Mouse (Mus musculus) activated CD4-positive, CD25-positive, alpha-beta regulatory T cell, adult 4 months (primary cell): Measurements from ENCODE around the gene Stk32c. TPM values are rescaled to one million over a fixed set of nuclear protein-coding genes. Genes with fewer than 3 reads are reported as not detected.

ENCODE experiments used
- ATAC-seq: one replicate; pipeline ENCODE4 v1.8.0; 2017
- polyA plus RNA-seq, 2 experiments: library from polyadenylated mRNA; unstranded; fragments of 100-300 nt; shearing (Covaris generic); gene quantifications; one replicate each; pipeline ENCODE4 v1.2.1; 2017

Stk32c gene
- polyA plus RNA-seq, 2 experiments from 2014 or later: 0.42 to 0.46 TPM

DNA sequence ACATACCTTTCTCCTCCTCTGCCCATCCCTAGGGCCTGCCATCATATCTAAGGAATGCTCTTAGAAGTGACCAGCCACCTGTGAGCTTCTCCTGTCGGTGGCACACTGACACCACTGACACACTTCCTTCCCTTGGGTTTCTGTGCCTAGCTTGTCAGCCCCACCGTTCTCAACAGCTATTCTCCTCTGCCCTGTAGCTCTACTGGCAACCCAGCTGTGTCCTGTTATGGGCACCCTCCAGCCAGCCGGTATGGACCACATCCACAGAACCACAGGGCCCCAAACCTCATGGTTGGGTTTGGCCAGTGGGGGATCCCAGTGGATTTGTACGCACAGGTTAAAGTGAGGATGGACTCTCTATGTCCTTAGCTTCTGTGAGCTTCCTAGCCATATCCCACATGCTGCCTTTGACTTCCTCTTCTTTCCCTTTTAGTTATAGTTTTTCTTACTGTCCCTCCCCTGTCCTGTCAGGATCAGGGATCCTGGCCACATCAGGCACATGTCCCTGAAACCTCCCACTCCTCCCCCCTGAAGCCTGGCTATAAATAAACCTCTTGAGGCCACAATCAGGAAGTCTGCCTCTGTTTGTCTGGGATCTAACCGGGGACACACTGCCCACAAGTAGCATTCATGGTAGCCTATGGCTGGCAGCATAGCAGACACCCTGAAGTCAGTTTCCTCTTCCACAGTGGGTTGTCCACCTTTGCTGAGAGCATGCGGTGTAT is 15.5 kb upstream of the Stk32c start:
- ATAC-seq: no peak

DNA sequence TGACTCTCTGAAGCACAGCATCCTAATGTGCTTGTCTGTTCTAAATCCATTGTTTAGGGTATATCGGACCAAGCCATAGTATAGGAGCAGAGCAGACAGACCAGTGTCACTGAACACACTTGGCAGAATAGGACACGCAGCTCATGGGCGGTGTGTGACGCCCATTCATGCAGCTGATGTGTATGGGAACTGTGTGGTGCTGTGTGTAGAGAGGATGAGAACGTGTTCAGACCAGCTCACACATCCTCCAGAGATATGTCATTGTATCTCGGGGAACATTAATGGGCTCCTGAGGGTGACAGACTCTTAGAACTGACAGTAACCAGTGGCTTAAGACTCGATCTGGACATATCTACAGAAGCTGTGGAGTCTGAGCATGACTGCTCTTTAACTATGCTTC is 13.3 kb upstream of the Stk32c start:
- no peak for ATAC-seq

DNA sequence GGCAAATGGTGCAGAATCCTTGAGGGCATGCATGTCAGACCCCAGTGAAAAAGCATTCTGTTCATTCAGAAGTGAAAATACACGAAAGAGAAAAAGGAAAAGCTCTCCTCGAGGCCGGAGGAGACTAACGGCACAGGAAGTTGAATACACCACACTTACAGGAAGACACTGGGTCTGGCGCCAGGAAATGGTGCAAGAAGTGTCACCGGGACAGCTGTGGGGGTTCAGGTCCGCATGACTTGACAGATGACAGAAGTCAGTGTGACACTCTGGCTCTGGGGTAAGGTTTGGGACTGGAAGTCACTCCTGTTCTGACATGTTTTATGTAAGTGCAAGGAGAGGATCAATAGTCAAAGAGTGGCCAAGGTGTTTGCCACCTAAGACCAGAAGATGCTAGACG is 11.6 kb upstream of the Stk32c start:
- peak; percentile 94 for ATAC-seq

DNA sequence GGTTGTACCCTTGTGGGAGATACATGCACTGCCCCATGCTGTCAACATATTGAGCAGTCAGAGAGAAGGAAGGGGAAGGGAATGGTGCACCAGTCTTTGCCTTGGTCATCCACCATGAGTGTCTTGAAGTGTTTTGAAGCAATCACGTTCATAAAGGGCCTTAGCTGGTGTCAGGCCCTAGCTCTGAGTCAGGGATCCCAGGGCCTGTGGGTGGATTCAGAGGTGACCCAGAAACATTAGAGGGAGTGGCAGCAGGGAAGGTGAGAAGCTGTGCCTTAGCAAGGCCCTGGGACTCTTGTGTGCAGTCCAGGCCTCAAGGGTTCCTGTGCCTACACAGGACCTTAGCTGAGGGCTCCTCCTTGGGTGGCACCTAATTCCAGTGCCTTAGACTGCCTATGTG is 11.0 kb upstream of the Stk32c start:
- ATAC-seq: no peak

DNA sequence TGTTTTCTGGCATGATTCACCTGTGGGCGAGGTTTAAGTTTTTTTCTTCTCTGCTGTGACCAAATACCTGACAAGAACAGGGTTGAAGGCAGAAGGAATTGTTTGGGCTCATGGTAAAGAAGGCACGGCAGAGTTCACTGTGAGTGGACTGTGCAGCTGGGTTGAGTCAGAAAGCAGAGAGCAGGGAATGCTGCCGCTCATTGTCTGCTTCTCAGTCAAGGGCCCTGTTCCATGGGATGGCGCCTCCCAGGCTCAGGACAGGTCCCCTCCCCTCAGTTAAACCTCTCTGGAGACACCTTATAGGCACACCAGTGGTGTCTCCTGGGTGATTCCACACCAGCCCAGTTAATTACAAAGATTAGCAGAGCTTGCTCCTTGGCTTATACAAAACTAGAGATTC is 9.2 kb upstream of the Stk32c start:
- ATAC-seq: no peak

DNA sequence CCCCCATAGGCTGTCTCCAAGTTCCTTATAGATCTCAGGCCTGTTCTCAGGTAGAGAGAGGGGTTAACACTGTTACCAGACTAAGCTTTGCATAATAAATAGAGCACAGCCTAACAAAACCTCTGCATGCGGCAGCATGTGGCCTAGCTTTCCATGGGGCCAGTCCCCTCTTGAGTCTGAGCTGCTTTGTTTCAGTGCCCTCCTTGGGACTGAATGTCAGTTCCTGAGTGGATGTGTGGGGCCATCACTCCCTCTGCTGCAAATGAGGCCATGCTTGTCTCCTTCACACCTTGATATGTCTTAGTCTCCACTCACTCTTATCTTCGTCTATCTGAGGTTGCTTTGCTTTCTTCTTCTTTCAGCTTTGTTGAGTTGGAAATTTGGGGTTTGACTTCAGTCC is 8.7 kb upstream of the Stk32c start:
- no peak for ATAC-seq

DNA sequence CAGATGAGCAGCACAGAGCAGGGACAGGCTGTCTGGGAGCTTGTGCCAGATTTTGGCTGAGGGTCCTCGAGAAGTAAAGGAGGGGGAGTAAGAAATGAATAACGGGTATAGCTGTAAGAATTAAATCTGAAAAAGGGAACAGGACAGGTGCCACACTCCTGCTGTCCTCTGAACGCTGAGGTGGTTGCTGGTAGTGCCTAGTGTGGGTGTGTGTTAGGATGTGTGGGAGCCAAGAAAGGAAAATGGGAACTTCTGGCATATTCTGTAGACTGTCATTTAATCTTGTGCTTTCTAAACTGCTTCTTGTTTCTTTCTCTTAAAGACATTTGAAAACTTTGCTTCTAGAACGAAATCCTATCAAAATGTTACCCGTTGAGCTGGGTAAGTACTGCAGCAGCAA is 8.0 kb upstream of the Stk32c start:
- no peak for ATAC-seq

DNA sequence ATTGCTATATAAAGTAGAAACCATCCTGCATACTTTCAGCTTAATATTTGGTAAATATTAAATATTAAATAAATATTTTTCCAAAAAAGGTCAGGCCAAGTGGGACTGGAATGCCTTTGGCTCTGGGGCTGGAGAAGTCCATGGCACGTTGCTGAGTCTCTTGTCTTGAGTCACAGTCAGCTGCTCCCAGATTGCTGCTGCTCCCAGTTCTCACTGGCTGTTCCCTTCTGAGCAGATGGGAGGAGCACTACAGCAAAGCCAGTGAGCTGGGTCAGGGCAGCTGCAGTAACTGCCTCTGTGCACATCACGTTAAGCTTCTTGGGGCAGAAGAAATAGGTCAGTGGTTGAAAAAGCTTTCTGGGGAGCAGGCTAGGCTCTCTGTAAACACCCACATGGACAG is 7.2 kb upstream of the Stk32c start:
- no peak for ATAC-seq

DNA sequence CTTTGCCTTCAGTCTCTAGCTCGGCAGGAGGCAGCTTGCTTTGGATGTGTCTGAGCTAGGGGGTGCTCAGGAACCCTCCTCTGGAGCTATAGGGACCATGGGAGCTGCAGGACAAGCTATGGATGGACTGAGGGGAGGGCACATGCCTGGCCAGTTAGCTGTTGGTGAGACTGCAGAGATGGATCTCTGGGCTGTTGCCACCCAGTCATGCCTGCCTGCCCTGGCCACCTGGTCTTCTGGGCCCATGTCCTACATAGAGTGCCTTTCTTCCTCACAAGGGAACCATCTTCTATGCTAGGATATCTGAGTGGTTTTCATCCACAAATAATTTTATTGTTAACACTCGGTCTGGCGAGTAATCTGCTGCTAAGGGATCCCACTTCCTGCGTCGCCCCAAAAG is 6.4 kb upstream of the Stk32c start:
- ATAC-seq: no peak

DNA sequence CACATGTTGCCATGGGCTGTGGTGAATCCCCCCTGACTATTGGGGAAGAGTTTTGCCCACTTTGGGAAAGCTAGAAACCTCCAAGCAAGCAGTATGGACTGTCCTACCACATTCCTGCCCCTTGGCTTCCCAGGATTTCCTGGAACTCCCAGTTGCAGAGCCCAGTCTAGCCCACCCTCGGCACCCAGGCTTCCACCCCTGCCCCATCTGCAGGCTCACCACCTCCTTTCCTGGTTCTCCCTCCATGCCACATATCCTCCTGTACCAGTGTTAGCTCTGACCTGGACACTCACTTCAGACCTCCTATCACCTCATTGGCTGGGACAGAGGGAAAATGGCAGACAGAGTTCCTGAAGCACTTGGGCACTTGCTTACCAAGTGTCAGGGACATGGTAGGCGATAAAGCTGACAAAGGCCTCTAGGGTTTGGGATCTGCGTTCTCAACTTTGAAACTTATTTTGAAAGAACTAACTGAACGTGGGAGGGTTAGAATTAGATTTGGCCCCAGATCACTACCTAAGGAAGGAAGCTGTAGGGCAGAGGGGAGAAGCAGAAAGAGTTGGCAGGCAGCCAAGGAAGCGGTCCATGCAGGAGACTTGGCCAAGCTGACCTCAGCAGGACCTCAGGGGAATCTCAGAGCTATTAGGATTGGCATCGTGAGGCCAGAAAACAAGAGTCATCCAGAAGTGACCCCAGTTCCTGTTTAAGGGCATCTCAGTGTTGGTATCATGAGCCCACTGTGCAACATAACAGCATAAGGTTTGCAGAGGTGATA is 5.7 kb upstream of the Stk32c start:
- ATAC-seq: no peak

DNA sequence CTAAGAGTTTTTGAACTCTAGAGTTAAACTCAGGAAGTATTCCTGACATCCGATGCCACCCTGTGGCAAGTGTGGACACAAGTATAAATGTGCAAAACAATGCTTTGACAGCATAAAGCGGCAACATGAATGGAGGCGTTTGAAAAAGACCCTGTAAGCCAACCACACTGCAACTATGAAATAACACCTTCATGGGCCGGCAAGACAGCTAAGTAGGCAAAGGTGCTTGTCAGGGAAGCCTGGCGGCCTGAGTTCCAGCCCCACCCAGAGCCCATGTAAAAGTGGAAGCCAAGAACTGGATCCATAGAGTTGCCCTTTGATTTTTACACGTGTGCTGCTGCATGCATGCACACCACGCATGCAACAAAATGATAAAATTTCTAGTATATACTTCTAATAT is 3.9 kb upstream of the Stk32c start:
- ATAC-seq: no peak

DNA sequence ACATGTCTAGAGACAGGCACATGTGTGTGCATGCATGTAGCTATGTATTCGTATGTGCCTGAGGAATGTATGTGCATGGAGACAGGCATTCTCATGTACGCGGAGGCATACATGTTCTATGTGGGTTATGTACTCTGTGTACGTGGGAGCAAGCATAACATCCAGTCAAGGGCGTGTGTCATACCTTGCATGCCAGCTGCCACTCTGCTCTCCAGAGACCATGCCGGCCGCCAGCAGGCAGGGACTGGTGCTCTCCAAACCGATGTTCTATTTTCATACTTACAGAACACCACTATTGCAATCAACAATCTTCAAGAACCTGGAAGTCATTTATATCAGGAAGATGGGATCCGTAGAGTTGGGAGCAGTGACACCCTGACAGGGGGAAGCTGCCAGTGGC is 3.4 kb upstream of the Stk32c start:
- no peak for ATAC-seq

DNA sequence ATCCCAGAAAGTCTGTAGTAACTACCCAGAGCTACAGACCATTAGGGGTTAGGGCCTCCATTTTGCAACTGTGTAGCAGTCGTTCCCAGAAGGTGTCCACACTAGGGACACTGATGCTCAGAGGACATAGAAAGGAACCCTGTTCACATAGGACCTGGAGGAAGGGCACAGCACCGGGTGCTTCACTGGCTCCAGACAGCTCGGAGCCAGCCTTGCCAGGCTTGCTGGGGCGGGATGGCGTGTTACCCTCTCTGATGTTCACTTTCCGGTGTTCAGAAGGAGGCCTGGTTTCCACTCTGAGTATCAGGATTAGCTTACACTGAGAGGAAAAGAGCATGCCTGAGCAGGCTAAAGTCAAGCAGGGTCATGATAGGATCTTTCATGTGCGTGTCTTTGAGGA is 2.8 kb upstream of the Stk32c start:
- no peak for ATAC-seq

DNA sequence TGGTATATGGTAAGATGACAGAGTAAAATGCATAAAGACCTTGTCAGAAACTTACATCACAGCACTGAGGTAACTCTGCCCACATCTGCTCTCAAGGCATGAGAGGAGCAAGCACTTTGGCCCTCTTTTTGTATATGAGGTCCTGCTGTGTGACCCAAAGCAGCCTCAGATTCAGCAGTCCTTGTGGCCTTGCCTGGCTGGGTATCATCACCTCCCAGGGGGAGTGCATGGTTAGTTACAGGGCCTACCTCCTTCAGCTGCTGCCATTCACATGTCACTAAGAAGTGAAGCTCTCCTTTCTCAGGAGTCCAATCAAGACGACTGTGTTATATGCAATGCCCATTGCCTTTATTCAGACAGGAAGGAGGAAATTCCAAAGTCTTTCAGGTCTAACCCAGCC is 2.4 kb upstream of the Stk32c start:
- no peak for ATAC-seq

DNA sequence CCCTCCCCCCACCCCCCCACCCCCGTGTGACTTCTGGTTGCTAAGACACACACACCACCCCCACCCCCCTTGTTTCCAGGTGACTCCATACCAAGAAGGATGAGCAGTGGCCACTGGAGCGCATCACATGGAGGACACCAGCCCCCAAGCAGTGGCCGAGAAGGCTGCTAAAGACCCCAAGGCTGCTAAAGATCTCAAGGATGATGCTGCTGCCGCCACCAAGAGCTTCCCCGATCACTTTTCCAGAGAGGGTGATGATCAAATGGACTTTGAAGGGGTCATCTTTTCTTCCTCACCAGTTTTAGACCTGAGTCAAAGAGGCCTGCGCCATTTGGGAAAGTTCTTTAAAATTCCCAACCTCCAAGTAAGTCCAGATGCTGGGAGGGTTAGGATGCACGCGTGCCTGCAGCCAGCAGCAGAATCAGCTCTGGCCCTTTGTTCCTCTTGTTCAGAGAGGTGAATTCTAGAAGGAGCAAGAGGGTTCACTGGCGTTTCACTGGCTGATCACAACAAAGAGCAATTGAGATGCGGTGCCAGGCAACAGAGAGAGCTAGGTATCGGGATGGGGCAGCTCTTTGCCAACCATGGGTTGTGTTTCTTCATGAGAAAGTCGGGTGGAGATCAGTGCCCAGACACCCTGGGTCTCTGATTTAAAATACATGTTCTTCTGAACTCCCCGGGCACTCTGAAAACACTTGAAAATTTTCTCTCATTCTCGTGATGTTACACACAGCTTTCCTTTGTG is 1.7 kb upstream of the Stk32c start:
- ATAC-seq: no peak

DNA sequence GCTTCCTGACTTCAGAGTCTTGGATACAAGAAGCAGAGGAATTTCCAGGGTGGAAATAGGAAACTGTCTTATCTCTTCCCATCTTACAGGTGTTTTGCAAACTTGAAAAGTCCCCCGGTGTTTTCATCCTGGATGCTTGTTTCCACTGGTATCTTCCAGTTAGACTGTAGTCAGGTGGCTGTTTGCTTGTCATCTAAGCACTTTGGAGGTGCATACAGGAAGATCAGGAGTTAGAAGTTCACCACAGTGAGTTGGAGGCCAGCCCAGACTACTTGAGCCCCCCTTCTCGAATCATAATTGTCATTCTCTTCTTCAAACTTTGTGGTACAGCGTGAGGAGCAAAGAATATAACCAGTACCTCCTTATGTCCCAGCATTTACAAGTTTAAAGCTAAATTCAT is 1.1 kb upstream of the Stk32c start:
- ATAC-seq: no peak

DNA sequence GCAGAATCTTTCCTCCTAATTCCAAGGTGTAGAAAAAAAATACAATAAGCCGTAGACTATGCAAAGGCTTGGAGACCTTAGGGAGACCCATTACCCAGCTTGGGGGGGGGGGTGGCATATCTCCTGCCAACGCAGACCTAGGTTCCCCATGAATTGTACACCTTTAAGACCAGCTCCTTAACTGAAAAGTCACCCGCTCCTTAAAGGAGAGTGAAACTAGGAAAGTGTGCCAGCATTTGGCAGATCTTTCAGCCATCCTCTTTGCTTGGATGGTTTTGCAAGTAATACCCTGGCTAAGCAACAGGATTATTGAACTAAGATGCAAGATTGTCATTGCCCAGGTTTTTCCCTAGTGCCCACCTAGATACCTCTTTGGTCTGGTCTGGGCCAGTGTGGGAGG is 644 bp upstream of the Stk32c start:
- no peak for ATAC-seq

DNA sequence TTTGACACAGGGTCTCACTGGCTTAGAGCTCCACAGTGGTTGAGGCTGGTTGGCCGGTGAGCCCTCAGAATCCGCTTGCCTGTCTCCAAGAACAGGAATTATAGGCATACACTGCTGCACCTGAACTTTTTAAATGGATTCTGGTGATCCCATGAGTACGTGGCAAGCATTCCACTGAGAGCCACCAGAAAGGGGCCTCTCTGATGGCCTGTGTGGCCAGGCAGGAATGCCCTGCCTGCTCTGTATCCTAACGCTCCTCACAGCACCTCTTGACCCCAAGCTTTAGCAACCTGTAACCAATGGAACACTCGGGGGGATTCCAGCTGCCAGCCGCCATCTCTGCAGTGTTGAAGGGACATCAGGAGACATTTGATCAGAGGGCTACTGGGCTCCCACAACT is 1.3 kb downstream of the Stk32c start:
- ATAC-seq: no peak

DNA sequence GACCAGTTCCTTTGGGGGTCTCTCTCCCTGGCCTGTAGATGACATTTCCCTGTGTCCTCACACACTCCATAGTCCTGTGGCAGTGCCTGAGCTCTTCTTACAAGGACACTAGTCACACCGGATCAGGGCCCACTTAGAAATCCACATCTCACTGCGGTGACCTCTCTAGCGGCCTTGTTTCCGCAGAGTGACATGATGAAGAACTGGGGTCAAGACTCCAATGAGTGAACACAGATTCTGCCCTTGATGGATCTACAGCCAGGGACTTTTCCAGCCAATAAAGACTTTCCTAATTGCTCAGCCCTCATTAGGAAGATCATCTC is 4.4 kb downstream of the Stk32c start:
- no peak for ATAC-seq

DNA sequence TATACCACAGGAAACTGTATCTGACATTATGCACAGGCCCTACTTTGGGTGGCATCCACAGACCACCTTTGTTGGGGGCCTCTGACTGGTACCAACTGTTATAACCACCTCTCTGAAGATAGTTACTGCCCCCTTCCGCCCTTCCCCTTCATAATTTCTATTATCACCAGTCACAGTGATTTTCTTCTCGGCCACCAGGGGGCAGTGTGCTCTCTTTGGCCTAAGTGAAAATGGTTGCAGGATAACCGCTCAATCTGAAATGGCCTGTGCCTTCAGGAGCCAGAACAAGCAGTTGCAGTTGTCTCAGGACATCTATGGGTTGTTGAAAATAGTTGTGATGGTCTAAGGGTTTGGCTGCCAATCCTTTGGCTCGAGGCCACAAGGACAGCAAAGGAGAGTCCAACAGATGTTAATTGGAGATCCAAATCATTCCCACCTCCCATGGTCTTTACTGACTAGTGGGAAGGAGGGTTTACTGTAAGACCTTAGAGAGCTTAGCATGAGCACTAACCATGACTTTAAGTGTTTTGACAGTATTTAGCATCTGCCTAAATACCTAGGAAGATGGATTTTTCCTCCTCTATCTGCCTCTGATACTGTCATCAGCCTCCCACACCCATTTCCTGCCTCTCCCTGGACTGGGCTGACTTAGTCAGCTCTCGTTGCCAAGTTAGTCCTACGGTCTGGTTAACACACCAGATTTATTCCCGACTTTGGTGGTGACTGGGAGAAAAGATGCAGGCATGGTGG is 4.9 kb downstream of the Stk32c start:
- peak; percentile 53 for ATAC-seq

DNA sequence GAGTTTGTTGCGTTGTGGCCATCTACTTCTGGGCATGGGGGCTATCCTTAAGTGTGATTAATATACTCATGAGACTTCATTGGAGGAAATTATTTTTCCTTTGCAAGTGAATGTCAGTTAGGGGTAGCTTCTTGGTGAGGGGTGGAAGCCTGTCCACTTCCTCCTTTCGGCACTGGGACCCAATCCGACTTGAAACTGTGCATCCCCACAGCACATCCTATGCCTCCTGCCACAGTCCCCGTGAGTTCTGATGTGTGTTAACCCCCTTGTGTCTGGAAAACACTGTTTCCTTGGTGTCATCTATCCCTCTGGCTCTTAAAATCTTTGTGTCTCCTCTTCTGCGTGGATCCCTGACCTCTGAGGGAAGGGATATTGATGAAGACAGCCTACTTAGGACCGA is 11.9 kb downstream of the Stk32c start:
- ATAC-seq: no peak

DNA sequence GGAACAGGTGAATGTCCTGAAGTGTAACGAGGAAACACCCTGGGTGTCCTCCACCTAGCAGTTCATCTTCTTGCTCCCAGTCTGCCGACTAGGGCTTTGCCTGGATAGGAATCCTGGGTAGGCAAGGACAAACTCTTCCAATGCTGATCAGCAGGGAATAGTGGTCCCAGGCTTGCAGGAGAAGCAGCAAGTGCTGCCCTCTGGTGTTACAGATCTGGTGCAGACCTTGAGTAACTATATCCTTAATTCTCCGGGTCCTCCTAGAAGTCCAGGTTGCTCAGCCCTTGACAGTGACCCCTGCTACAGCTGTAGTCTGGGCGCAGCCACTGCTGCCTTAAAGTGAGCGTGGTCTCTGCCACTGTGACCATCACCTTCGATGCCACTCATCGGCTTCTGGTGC is 13.0 kb downstream of the Stk32c start:
- no peak for ATAC-seq

DNA sequence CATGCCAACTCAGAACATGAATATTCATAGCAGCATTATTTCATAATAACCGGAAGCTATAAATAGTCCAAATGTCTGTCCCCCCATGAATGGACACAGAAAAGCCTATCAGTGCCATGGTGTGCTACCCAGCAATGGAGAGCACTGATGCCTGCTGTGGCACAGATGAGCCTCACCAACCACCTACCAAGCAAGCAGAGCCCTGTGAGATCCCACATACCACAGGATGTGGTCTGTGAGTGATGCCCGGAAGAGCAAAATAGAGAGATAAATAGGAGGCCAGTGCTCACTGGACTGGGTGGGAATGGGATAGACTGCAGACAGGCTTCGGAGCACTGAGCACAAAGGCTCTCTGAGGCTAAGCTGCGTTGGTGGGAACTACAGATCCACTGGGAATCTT is 16.1 kb downstream of the Stk32c start:
- peak; percentile 69 for ATAC-seq
